Mouse (Mus musculus): ENCODE results near the gene Bcorl1.

GRCm38 (mm10) chrX:48434251-48434650, 93.1 kb downstream of the Bcorl1 start:
- no peak for TF ChIP-seq CTCF (IDR thresholded peaks at IDR 0.05; ENCODE audit: extremely low read depth, insufficient read depth, insufficient read length, insufficient replicate concordance)
- no peak for TF ChIP-seq POLR2A (IDR thresholded peaks at IDR 0.05; ENCODE audit: low read depth, low read length)
